Mouse (Mus musculus) midbrain, embryonic 16.5 days (tissue): ENCODE data around the gene D1Pas1. TPM values are rescaled to one million over a fixed set of nuclear protein-coding genes. Genes with fewer than 3 reads are reported as not detected.

Experiments
- ATAC-seq: fragments of 200-750 bp; cut with Nextera tagmentation; 2 replicates; pipeline ENCODE4 v1.8.0; 2017; ENCODE audit warnings: moderate TSS enrichment
- H3K27ac ChIP-seq: fragments of 300-500 bp; sonication (generic); 2 replicates; pipeline ENCODE4 v1.5.1; 2014; ENCODE audit warnings: mild to moderate bottlenecking, low read length, mixed read lengths
- H3K27me3 ChIP-seq: fragments of 300-500 bp; sonication (generic); 2 replicates; pipeline ENCODE4 v1.6.1; 2014; ENCODE audit warnings: low read depth, low read length, mixed read lengths; ENCODE audit not compliant: control insufficient read depth, insufficient read depth
- H3K36me3 ChIP-seq: fragments of 300-500 bp; sonication (generic); 2 replicates; pipeline ENCODE4 v1.6.1; 2014; ENCODE audit warnings: mild to moderate bottlenecking, low read length, moderate library complexity, mixed read lengths; ENCODE audit not compliant: control insufficient read depth, insufficient read depth
- H3K4me1 ChIP-seq: fragments of 300-500 bp; sonication (generic); 2 replicates; pipeline ENCODE4 v1.6.1; 2014; ENCODE audit warnings: mild to moderate bottlenecking, low read length, mixed read lengths; ENCODE audit not compliant: control insufficient read depth, insufficient read depth
- H3K4me2 ChIP-seq: fragments of 300-500 bp; sonication (generic); 2 replicates; pipeline ENCODE4 v1.6.1; 2014; ENCODE audit warnings: mild to moderate bottlenecking, low read length, mixed read lengths
- H3K4me3 ChIP-seq: fragments of 300-500 bp; sonication (generic); 2 replicates; pipeline ENCODE4 v1.5.1; 2014; ENCODE audit warnings: low read depth, mild to moderate bottlenecking, low read length, moderate library complexity, mixed read lengths
- H3K9ac ChIP-seq: fragments of 300-500 bp; sonication (generic); 2 replicates; pipeline ENCODE4 v1.6.1; 2014; ENCODE audit warnings: low read depth, low read length, mixed read lengths
- H3K9me3 ChIP-seq: fragments of 300-500 bp; sonication (generic); replicated peaks from 2 replicates; pipeline ENCODE4 v1.6.1; 2014; ENCODE audit warnings: mild to moderate bottlenecking, low read length, mixed read lengths; ENCODE audit not compliant: control insufficient read depth, poor library complexity, severe bottlenecking
- WGBS: fragments of 180-500 bp; shearing (Covaris S2); extraction: QIAGEN DNeasy Blood & Tissue Kit; methylation state at CpG from one replicate; pipeline ENCODE4 v1.1.7; 2014; 5-methylcytosine and 5-hydroxymethylcytosine counted together
- polyA plus RNA-seq: library from polyadenylated mRNA; unstranded; fragments of >200 nt; fragmentation: Nextera tagmentation; extraction: Ambion mirVana; gene quantifications from 2 replicates; pipeline ENCODE4 v1.2.1, GENCODE M21; 2015

The D1Pas1 gene
- polyA plus RNA-seq, 1 experiment from 2014 or later, result 0.13 TPM

- WGBS, result 66% methylated on average over 8 of the region's 8 CpGs
- Histone ChIP-seq H3K27me3 (no peaks in the 10 kb centered on the region), H3K36me3 (no peaks in the 10 kb centered on the region), H3K4me1 (peaks cover 4% of the 10 kb centered on the region; the same call in 1 of the 2 replicates), H3K27ac (no peak overlapping the region), H3K4me3 (no peak overlapping the region), H3K9ac (no peak overlapping the region), H3K4me2 (no peak overlapping the region), H3K9me3 (no peaks in the 10 kb centered on the region)
- no peak for ATAC-seq
Observed at GRCm38 (mm10) chr1:186979465-186979864, 12.2 kb downstream of the D1Pas1 start.

- Histone ChIP-seq H3K4me1 (peaks cover 4% of the 10 kb centered on the region; the same call in 1 of the 2 replicates), H3K36me3 (no peaks in the 10 kb centered on the region), H3K27ac (no peak overlapping the region), H3K9ac (no peak overlapping the region), H3K9me3 (no peaks in the 10 kb centered on the region), H3K4me2 (no peak overlapping the region), H3K4me3 (no peak overlapping the region), H3K27me3 (no peaks in the 10 kb centered on the region)
- no peak for ATAC-seq
- 56% methylated on average over 9 of the region's 9 CpGs for WGBS
Observed at GRCm38 (mm10) chr1:186980503-186980902, 13.3 kb downstream of the D1Pas1 start.

GRCm38 (mm10) chr1:186985131-186985530 is 17.9 kb downstream of the D1Pas1 start:
- H3K4me1 ChIP-seq, result peaks cover 13% of the 10 kb centered on the region; the same call in 1 of the 2 replicates
- H3K9me3 ChIP-seq, result no peaks in the 10 kb centered on the region
- H3K4me3 ChIP-seq, result no peak overlapping the region
- ATAC-seq, result no peak
- H3K27ac ChIP-seq, result no peak overlapping the region
- no peak overlapping the region for H3K4me2 ChIP-seq
- no peaks in the 10 kb centered on the region for H3K36me3 ChIP-seq
- 91% methylated on average over 11 of the region's 11 CpGs for WGBS
- H3K27me3 ChIP-seq, result no peaks in the 10 kb centered on the region
- no peak overlapping the region for H3K9ac ChIP-seq

- Histone ChIP-seq H3K4me1 (peaks cover 9% of the 10 kb centered on the region; the same call in 1 of the 2 replicates), H3K27ac (no peak overlapping the region), H3K9me3 (no peaks in the 10 kb centered on the region), H3K27me3 (no peaks in the 10 kb centered on the region), H3K4me2 (no peak overlapping the region), H3K36me3 (no peaks in the 10 kb centered on the region), H3K4me3 (no peak overlapping the region), H3K9ac (no peak overlapping the region)
- WGBS, result 72% methylated on average over 9 of the region's 9 CpGs
- ATAC-seq, result no peak
Observed at GRCm38 (mm10) chr1:186986086-186986485, 18.9 kb downstream of the D1Pas1 start.

- no peaks in the 10 kb centered on the region for H3K9me3 ChIP-seq
- no peak overlapping the region for H3K4me2 ChIP-seq
- no peak overlapping the region for H3K4me3 ChIP-seq
- H3K27ac ChIP-seq, result no peak overlapping the region
- no peak overlapping the region for H3K9ac ChIP-seq
- no peaks in the 10 kb centered on the region for H3K27me3 ChIP-seq
- H3K4me1 ChIP-seq, result peaks cover 9% of the 10 kb centered on the region; the same call in 1 of the 2 replicates
- WGBS, result 80% methylated on average over 8 of the region's 8 CpGs
- ATAC-seq, result no peak
- H3K36me3 ChIP-seq, result no peaks in the 10 kb centered on the region
Observed at GRCm38 (mm10) chr1:186986506-186986905, 19.3 kb downstream of the D1Pas1 start.

- H3K27me3 ChIP-seq, result no peaks in the 10 kb centered on the region
- peaks cover 9% of the 10 kb centered on the region; the same call in 1 of the 2 replicates for H3K4me1 ChIP-seq
- H3K27ac ChIP-seq, result no peak overlapping the region
- H3K36me3 ChIP-seq, result no peaks in the 10 kb centered on the region
- H3K9ac ChIP-seq, result no peak overlapping the region
- WGBS, result 16% methylated on average over 9 of the region's 9 CpGs
- H3K4me2 ChIP-seq, result peak overlapping the region; percentile 32
- no peak overlapping the region for H3K4me3 ChIP-seq
- H3K9me3 ChIP-seq, result no peaks in the 10 kb centered on the region
- ATAC-seq, result no peak
Observed at GRCm38 (mm10) chr1:186988281-186988682, 21.1 kb downstream of the D1Pas1 start.

- no peaks in the 10 kb centered on the region for H3K27me3 ChIP-seq
- WGBS, result 79% methylated on average over 4 of the region's 4 CpGs
- no peak for ATAC-seq
- H3K27ac ChIP-seq, result no peak overlapping the region
- no peak overlapping the region for H3K4me3 ChIP-seq
- H3K9me3 ChIP-seq, result no peaks in the 10 kb centered on the region
- H3K4me1 ChIP-seq, result peaks cover 9% of the 10 kb centered on the region; the same call in 1 of the 2 replicates
- no peak overlapping the region for H3K9ac ChIP-seq
- no peaks in the 10 kb centered on the region for H3K36me3 ChIP-seq
- no peak overlapping the region for H3K4me2 ChIP-seq
Observed at GRCm38 (mm10) chr1:186988822-186989221, 21.6 kb downstream of the D1Pas1 start.

GRCm38 (mm10) chr1:186991473-186991872 is 24.3 kb downstream of the D1Pas1 start:
- Histone ChIP-seq H3K4me1 (peaks cover 9% of the 10 kb centered on the region; the same call in 1 of the 2 replicates), H3K4me2 (no peak overlapping the region), H3K27me3 (no peaks in the 10 kb centered on the region), H3K9me3 (no peaks in the 10 kb centered on the region), H3K4me3 (no peak overlapping the region), H3K27ac (no peak overlapping the region), H3K9ac (no peak overlapping the region), H3K36me3 (no peaks in the 10 kb centered on the region)
- no peak for ATAC-seq
- 55% methylated on average over 6 of the region's 6 CpGs for WGBS

GRCm38 (mm10) chr1:186992113-186992512 is 24.9 kb downstream of the D1Pas1 start:
- 98% methylated on average over 3 of the region's 3 CpGs for WGBS
- H3K27me3 ChIP-seq, result no peaks in the 10 kb centered on the region

More at GRCm38 (mm10) chr1:186992113-186992512, 24.9 kb downstream of the D1Pas1 start:
- H3K9me3 ChIP-seq, result no peaks in the 10 kb centered on the region
- no peak overlapping the region for H3K4me2 ChIP-seq
- no peak overlapping the region for H3K4me3 ChIP-seq
- H3K36me3 ChIP-seq, result no peaks in the 10 kb centered on the region
- ATAC-seq, result no peak
- H3K4me1 ChIP-seq, result peaks cover 9% of the 10 kb centered on the region; the same call in 1 of the 2 replicates
- no peak overlapping the region for H3K9ac ChIP-seq
- H3K27ac ChIP-seq, result no peak overlapping the region
